Mouse (Mus musculus) ES-Bruce4 (cell line): ENCODE results near the gene Krt23. TPM values are rescaled to one million over a fixed set of nuclear protein-coding genes. Genes with fewer than 3 reads are reported as not detected.

Experiments
- H3K27ac ChIP-seq: 2 replicates; pipeline ENCODE4 v1.5.1; 2012; ENCODE audit warnings: low read length, inconsistent platforms; ENCODE audit not compliant: insufficient read depth
- H3K27me3 ChIP-seq: 2 replicates; pipeline ENCODE4 v1.6.1; 2012; ENCODE audit warnings: mild to moderate bottlenecking, low read length, inconsistent platforms; ENCODE audit not compliant: control insufficient read depth, poor library complexity, insufficient read depth, severe bottlenecking
- H3K36me3 ChIP-seq: 2 replicates; pipeline ENCODE4 v1.6.1; 2012; ENCODE audit warnings: inconsistent platforms, mild to moderate bottlenecking, low read length, moderate library complexity; ENCODE audit not compliant: control insufficient read depth, poor library complexity, insufficient read depth, severe bottlenecking
- H3K4me1 ChIP-seq: one replicate; pipeline ENCODE4 v1.8.1; 2011; ENCODE audit warnings: low read length; ENCODE audit not compliant: control insufficient read depth, insufficient read depth
- H3K4me3 ChIP-seq: 2 replicates; pipeline ENCODE4 v1.5.1; 2011; ENCODE audit warnings: low read depth, mild to moderate bottlenecking, low read length
- H3K9ac ChIP-seq: 2 replicates; pipeline ENCODE4 v1.6.1; 2012; ENCODE audit warnings: low read depth, mild to moderate bottlenecking, inconsistent platforms; ENCODE audit not compliant: poor library complexity, severe bottlenecking
- H3K9me3 ChIP-seq: replicated peaks from 2 replicates; pipeline ENCODE4 v1.6.1; 2012; ENCODE audit warnings: mild to moderate bottlenecking, low read length, inconsistent platforms; ENCODE audit not compliant: control insufficient read depth, poor library complexity, insufficient read depth, severe bottlenecking
- CTCF ChIP-seq: IDR thresholded peaks from one replicate; pipeline ENCODE4 v1.8.1; 2011; ENCODE audit warnings: low read depth, low read length
- EP300 ChIP-seq: IDR thresholded peaks from 2 replicates; pipeline ENCODE4 v1.6.1; 2011; ENCODE audit warnings: low read depth, low read length; ENCODE audit not compliant: insufficient read depth
- POLR2A ChIP-seq: IDR thresholded peaks from one replicate; pipeline ENCODE4 v1.8.1; 2011; ENCODE audit warnings: low read length; ENCODE audit not compliant: insufficient read depth
- polyA plus RNA-seq: library from polyadenylated mRNA; stranded (reverse); fragments of >200 nt; gene quantifications from 2 replicates; pipeline ENCODE4 v1.2.4, GENCODE M21; 2011; ENCODE audit warnings: low read depth; ENCODE audit not compliant: missing spikeins, insufficient read depth, insufficient read length

Gene Krt23
- polyA plus RNA-seq, 1 experiment: not detected

DNA sequence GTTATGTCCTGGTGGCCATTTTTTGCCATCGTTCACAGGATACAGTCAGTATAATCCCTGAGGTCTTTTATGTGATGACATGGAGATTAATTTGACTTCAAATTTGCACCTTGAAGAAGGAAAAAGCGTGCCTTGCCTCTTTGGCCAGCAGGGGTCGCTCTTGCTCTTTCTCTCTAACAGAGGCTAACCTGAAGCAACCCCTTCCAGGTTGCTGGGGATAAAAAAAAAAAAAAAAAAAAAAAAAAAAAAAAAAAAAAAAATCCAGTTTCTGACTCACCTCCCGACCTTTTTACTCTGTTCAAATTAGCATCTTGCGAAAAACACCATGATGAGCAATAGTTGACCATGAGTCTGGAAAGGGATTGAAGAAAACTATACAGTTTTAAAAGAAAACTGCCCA, 28.1 kb downstream of the Krt23 start:
- no peak for TF ChIP-seq EP300
- TF ChIP-seq CTCF: peak; percentile 57
- H3K36me3 ChIP-seq: no peaks in the 10 kb centered on the region
- no peak overlapping the region for H3K27ac ChIP-seq
- no peaks in the 10 kb centered on the region for H3K9me3 ChIP-seq
- H3K9ac ChIP-seq: no peak overlapping the region
- H3K4me1 ChIP-seq: no peaks in the 10 kb centered on the region
- no peak overlapping the region for H3K4me3 ChIP-seq
- no peaks in the 10 kb centered on the region for H3K27me3 ChIP-seq

GRCm38 (mm10) chr11:99463155-99463554, 29.8 kb downstream of the Krt23 start:
- H3K4me1 ChIP-seq: no peaks in the 10 kb centered on the region
- H3K36me3 ChIP-seq: no peaks in the 10 kb centered on the region
- TF ChIP-seq CTCF (peak; percentile 96), EP300 (no peak)
- H3K9me3 ChIP-seq: no peaks in the 10 kb centered on the region
- no peak overlapping the region for H3K9ac ChIP-seq
- no peak overlapping the region for H3K4me3 ChIP-seq
- no peak overlapping the region for H3K27ac ChIP-seq
- H3K27me3 ChIP-seq: no peaks in the 10 kb centered on the region

DNA sequence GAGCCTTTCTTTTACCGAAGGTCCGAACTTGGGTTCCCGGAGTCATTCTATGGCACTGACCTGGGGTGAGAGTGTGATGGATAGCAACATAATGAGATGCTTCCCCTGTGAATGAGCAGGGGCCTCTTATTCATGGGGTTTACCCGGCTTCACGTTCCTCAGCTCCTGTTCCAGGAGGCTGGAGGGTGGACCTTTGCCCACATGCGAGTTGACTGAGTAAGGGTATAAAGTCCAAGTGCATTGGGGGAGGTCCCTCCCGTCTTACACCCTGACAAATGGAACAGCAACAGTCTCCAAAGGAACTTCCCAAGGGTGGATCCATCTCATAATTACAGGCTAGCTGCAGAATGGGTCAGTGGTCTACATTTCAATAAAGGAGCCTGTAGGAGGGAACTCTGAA, 31.2 kb downstream of the Krt23 start:
- no peak overlapping the region for H3K9ac ChIP-seq
- no peaks in the 10 kb centered on the region for H3K9me3 ChIP-seq
- H3K36me3 ChIP-seq: no peaks in the 10 kb centered on the region
- H3K4me3 ChIP-seq: no peak overlapping the region
- H3K27me3 ChIP-seq: no peaks in the 10 kb centered on the region
- TF ChIP-seq CTCF (no peak), POLR2A (no peak), EP300 (no peak)
- no peak overlapping the region for H3K27ac ChIP-seq
- H3K4me1 ChIP-seq: no peaks in the 10 kb centered on the region

GRCm38 (mm10) chr11:99458887-99459286, 34.0 kb downstream of the Krt23 start:
- no peak overlapping the region for H3K9ac ChIP-seq
- no peaks in the 10 kb centered on the region for H3K9me3 ChIP-seq
- H3K27ac ChIP-seq: no peak overlapping the region
- TF ChIP-seq CTCF: no peak
- TF ChIP-seq EP300: no peak
- TF ChIP-seq POLR2A: no peak
- H3K27me3 ChIP-seq: no peaks in the 10 kb centered on the region
- H3K4me1 ChIP-seq: no peaks in the 10 kb centered on the region
- H3K4me3 ChIP-seq: no peak overlapping the region
- H3K36me3 ChIP-seq: no peaks in the 10 kb centered on the region

- Histone ChIP-seq H3K9me3 (no peaks in the 10 kb centered on the region), H3K4me1 (no peaks in the 10 kb centered on the region), H3K4me3 (no peak overlapping the region), H3K27me3 (no peaks in the 10 kb centered on the region), H3K36me3 (no peaks in the 10 kb centered on the region), H3K9ac (no peak overlapping the region), H3K27ac (no peak overlapping the region)
- no peak for TF ChIP-seq EP300
- no peak for TF ChIP-seq POLR2A
- TF ChIP-seq CTCF: no peak
Observed at GRCm38 (mm10) chr11:99454759-99455158, 38.2 kb downstream of the Krt23 start.

DNA sequence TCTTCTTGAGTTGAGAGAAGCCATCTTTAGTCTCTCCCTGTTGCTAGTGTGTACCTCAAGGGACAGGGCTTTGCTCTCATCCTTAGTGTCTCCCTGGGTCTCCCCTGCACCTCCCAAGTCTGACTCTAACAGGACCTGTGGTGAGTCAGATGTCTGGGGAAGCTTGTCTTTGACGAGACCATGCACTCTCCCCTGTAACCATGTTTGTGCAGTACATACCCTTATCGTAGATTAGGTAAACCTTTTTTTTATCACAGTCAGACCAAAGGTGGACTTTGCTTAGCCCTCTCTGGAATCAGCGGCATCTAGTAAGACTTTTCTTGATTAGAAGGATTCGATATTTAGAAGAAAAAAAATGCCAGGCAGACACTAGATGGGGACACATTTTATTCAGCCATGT, 38.9 kb downstream of the Krt23 start:
- no peak overlapping the region for H3K27ac ChIP-seq
- H3K4me3 ChIP-seq: no peak overlapping the region
- no peaks in the 10 kb centered on the region for H3K27me3 ChIP-seq
- H3K9ac ChIP-seq: no peak overlapping the region
- no peaks in the 10 kb centered on the region for H3K9me3 ChIP-seq
- no peaks in the 10 kb centered on the region for H3K36me3 ChIP-seq
- no peak for TF ChIP-seq POLR2A
- TF ChIP-seq EP300: no peak
- no peak for TF ChIP-seq CTCF
- H3K4me1 ChIP-seq: no peaks in the 10 kb centered on the region

- Histone ChIP-seq H3K27me3 (no peaks in the 10 kb centered on the region), H3K9me3 (no peaks in the 10 kb centered on the region), H3K27ac (no peak overlapping the region), H3K4me1 (no peaks in the 10 kb centered on the region), H3K9ac (no peak overlapping the region), H3K36me3 (no peaks in the 10 kb centered on the region), H3K4me3 (no peak overlapping the region)
- TF ChIP-seq CTCF: no peak
- no peak for TF ChIP-seq EP300
- no peak for TF ChIP-seq POLR2A
Observed at GRCm38 (mm10) chr11:99448769-99449168, 44.2 kb downstream of the Krt23 start.
